Mouse (Mus musculus) c-Kit-positive CD71-positive TER-119-negative erythroid progenitor cells, embryonic 14.5 days (primary cell): ENCODE measurements around the gene Igf2bp2.

Experiments used
- DNase-seq: peaks from one replicate; pipeline ENCODE4 v3.0.0-alpha.2; 2013; ENCODE audit warnings: low read depth

Igf2bp2 gene

DNA sequence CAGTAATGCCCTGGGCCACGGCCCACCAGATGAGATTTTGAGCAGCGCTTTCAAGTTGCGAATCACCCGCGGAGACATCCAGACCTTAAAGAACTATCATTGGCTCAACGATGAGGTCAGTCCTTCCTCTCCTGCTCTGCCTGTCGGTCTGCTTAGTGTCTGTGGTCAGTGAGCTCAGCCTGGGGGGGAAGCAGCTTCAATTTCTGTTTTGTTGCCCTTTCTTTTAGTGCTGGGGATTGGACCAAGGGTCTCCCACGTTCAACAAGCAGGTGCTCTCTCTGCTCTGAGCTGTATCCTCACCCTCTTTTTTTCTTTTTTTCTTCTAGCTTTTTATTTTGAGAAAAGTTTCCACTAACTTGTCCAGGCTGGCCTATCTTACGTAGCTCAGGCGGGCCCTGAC is 124.5 kb downstream of the Igf2bp2 start:
- no peak for DNase-seq

DNA sequence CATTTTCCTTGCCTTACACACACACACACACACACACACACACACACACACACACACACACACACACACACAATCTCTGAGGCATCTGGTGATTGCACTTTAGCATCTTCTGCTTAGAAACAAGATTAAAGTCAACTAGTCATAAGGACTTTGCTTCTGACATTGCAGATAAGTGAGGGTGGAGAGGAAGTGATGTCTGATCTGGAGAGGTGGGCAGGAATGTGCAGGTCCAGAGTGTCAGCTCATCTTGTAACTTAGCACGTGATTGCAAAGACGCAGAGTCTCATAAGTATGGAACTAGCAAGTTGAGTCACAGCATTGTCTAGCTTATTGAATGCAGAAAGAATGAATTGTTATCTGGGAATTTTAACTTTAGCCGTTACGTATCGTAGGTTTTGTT is 135.6 kb downstream of the Igf2bp2 start:
- no peak for DNase-seq

DNA sequence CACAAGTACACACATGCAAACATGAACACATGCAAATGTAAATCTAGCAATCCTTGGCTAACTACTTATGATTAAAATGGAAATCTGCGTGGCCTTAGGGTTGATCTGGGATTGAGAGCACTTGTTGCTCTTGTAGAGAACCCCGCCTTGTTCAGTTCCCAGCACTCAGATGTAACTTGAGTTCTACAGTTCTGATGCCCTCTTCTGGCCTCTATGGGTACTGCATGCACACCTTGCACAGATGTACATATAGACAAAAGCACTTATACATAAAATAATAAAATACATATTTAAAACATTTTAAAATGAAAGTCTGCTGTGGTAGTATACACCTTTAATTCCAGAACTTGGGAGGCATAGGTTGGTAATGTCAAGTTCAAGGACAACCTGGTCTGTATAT is 141.0 kb downstream of the Igf2bp2 start:
- DNase-seq = no peak

GRCm38 (mm10) chr16:22015569-22015968 is 147.5 kb downstream of the Igf2bp2 start:
- DNase-seq = no peak

DNA sequence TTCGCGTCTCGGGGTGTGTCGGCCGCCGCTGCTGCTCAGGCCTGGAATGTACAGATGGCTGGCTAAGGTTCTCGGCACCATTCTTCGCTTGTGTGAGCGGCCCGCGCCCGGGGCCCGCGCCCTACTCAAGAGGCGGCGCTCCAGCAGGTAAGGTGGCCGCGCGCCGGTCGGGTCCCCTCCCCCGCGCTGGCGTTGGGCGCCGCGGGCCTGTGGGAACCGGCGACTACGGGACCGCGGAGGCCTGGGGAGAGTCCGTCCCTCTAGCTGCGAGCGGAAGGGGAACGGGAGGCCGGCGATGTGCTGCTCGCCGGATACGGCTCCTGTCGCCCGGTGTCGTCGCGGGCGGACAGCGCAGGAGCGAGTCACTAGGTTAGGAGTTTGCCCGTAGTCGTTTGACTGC is 153.5 kb downstream of the Igf2bp2 start:
- DNase-seq = no peak

GRCm38 (mm10) chr16:22009099-22009584 is 154.0 kb downstream of the Igf2bp2 start, which contains the start of gene Senp2:
Senp2 (plus strand) TSS chr16:22009484.
- DNase-seq = peak; percentile 100
